Mouse (Mus musculus) lung, postnatal 0 days (tissue): ENCODE measurements around the gene Cgnl1. TPM values are rescaled to one million over a fixed set of nuclear protein-coding genes. Genes with fewer than 3 reads are reported as not detected.
A peak's percentile ranks its signal among the peaks of the same experiment; 100 is the strongest.

Experiments used
- ATAC-seq: fragments of 200-750 bp; cut with Nextera tagmentation; 2 replicates; pipeline ENCODE4 v1.8.0; 2017; ENCODE audit warnings: moderate library complexity
- DNase-seq: peaks from one replicate; pipeline ENCODE4 v3.0.0-alpha.2; 2016; ENCODE audit warnings: low spot score
- H3K27ac ChIP-seq: fragments of 300-500 bp; sonication (generic); 2 replicates; pipeline ENCODE4 v1.5.1; 2014; ENCODE audit warnings: antibody characterized with exemption, mild to moderate bottlenecking, low read length, mixed read lengths
- H3K27me3 ChIP-seq: fragments of 300-500 bp; sonication (generic); replicated peaks from 2 replicates; pipeline ENCODE4 v1.6.1; 2014; ENCODE audit warnings: low read length, mixed read lengths; ENCODE audit not compliant: insufficient read depth
- H3K36me3 ChIP-seq: fragments of 300-500 bp; sonication (generic); 2 replicates; pipeline ENCODE4 v1.6.1; 2014; ENCODE audit warnings: low read length, mixed read lengths; ENCODE audit not compliant: insufficient read depth
- H3K4me1 ChIP-seq: fragments of 300-500 bp; sonication (generic); 2 replicates; pipeline ENCODE4 v1.6.1; 2014; ENCODE audit warnings: antibody characterized with exemption, low read depth, low read length, mixed read lengths; ENCODE audit not compliant: insufficient read depth
- H3K4me2 ChIP-seq: fragments of 300-500 bp; sonication (generic); replicated peaks from 2 replicates; pipeline ENCODE4 v1.6.1; 2014; ENCODE audit warnings: low read depth, mild to moderate bottlenecking, low read length, moderate library complexity, mixed read lengths
- H3K4me3 ChIP-seq: fragments of 300-500 bp; sonication (generic); 2 replicates; pipeline ENCODE4 v1.5.1; 2014; ENCODE audit warnings: low read depth, low read length
- H3K9ac ChIP-seq: fragments of 300-500 bp; sonication (generic); replicated peaks from 2 replicates; pipeline ENCODE4 v1.6.1; 2014; ENCODE audit warnings: low read depth, mild to moderate bottlenecking
- H3K9me3 ChIP-seq: fragments of 300-500 bp; sonication (generic); 2 replicates; pipeline ENCODE4 v1.6.1; 2016; ENCODE audit warnings: low read length, mixed read lengths
- CTCF ChIP-seq: IDR thresholded peaks from 2 replicates; pipeline ENCODE4 v1.5.1; 2016; ENCODE audit warnings: antibody characterized with exemption, mild to moderate bottlenecking
- EP300 ChIP-seq: IDR thresholded peaks from 2 replicates; pipeline ENCODE4 v1.6.1; 2016; ENCODE audit warnings: antibody characterized with exemption, mild to moderate bottlenecking, control low read depth
- WGBS: fragments of 180-500 bp; shearing (Covaris S2); extraction: QIAGEN DNeasy Blood & Tissue Kit; methylation state at CpG from one replicate; pipeline ENCODE4 v1.1.7; 2014; 5-methylcytosine and 5-hydroxymethylcytosine counted together
- polyA plus RNA-seq: library from polyadenylated mRNA; unstranded; fragments of >200 nt; fragmentation: Nextera tagmentation; extraction: Ambion mirVana; gene quantifications from 2 replicates; pipeline ENCODE4 v1.2.1, GENCODE M21; 2015

Gene Cgnl1
- polyA plus RNA-seq, 1 experiment from 2014 or later, result 26.1 TPM

- Histone ChIP-seq H3K36me3 (no peaks in the 10 kb centered on the region), H3K9me3 (no peaks in the 10 kb centered on the region), H3K4me2 (no peak overlapping the region), H3K27ac (no peak overlapping the region), H3K9ac (no peak overlapping the region), H3K4me1 (peaks cover 9% of the 10 kb centered on the region), H3K4me3 (no peak overlapping the region), H3K27me3 (no peaks in the 10 kb centered on the region)
- no peak for ATAC-seq
- peak; percentile 58 for DNase-seq
- 70% methylated on average over 5 of the region's 5 CpGs for WGBS
- TF ChIP-seq EP300 (no peak), CTCF (peak; percentile 78)
These were observed 936 bp upstream of the Cgnl1 start for GRCm38 (mm10) chr9:71772338-71772737.

GRCm38 (mm10) chr9:71770484-71770883, 918 bp downstream of the Cgnl1 start:
- Histone ChIP-seq H3K27me3 (no peaks in the 10 kb centered on the region), H3K9me3 (no peaks in the 10 kb centered on the region), H3K4me1 (peaks cover 9% of the 10 kb centered on the region), H3K4me2 (peak overlapping the region; percentile 79), H3K36me3 (no peaks in the 10 kb centered on the region), H3K9ac (peak overlapping the region; percentile 66), H3K27ac (peak overlapping the region; percentile 89), H3K4me3 (peak overlapping the region; percentile 69)
- TF ChIP-seq CTCF, result peak; percentile 46; the same call in 1 of the 2 replicates
- TF ChIP-seq EP300, result no peak
- 1% methylated on average over 10 of the region's 10 CpGs for WGBS
- ATAC-seq (0 out of 2 replicates have a peak, but pooled peaks have one; percentile 22), DNase-seq (no peak)

GRCm38 (mm10) chr9:71769701-71770100, 1.7 kb downstream of the Cgnl1 start:
- 0 out of 2 replicates have a peak, but pooled peaks have one; percentile 8 for TF ChIP-seq CTCF
- no peak for TF ChIP-seq EP300
- peak overlapping the region; percentile 79 for H3K4me2 ChIP-seq
- H3K4me1 ChIP-seq, result peaks cover 9% of the 10 kb centered on the region
- H3K9ac ChIP-seq, result no peak overlapping the region
- WGBS, result 19% methylated on average over 9 of the region's 9 CpGs
- ATAC-seq (no peak), DNase-seq (no peak)
- peak overlapping the region; percentile 69; the same call in 1 of the 2 replicates for H3K4me3 ChIP-seq
- no peaks in the 10 kb centered on the region for H3K36me3 ChIP-seq
- H3K27ac ChIP-seq, result no peak overlapping the region
- H3K27me3 ChIP-seq, result no peaks in the 10 kb centered on the region
- no peaks in the 10 kb centered on the region for H3K9me3 ChIP-seq

- H3K4me2 ChIP-seq, result no peak overlapping the region
- no peaks in the 10 kb centered on the region for H3K36me3 ChIP-seq
- TF ChIP-seq EP300 (no peak), CTCF (no peak)
- no peaks in the 10 kb centered on the region for H3K9me3 ChIP-seq
- H3K27ac ChIP-seq, result no peak overlapping the region
- DNase-seq, result no peak
- H3K4me3 ChIP-seq, result no peak overlapping the region
- no peak for ATAC-seq
- no peak overlapping the region for H3K9ac ChIP-seq
- H3K27me3 ChIP-seq, result no peaks in the 10 kb centered on the region
- peaks cover 9% of the 10 kb centered on the region for H3K4me1 ChIP-seq
- whole genome bisulfite sequencing, result 88% methylated on average over 1 of the region's 1 CpGs
These were observed 3.3 kb downstream of the Cgnl1 start for GRCm38 (mm10) chr9:71768119-71768518.

GRCm38 (mm10) chr9:71766902-71767301, 4.5 kb downstream of the Cgnl1 start:
- no peak overlapping the region for H3K4me2 ChIP-seq
- H3K36me3 ChIP-seq, result no peaks in the 10 kb centered on the region
- TF ChIP-seq CTCF (no peak), EP300 (no peak)
- no peak for ATAC-seq
- peaks cover 9% of the 10 kb centered on the region for H3K4me1 ChIP-seq
- no peak for DNase-seq
- WGBS, result 64% methylated on average over 2 of the region's 2 CpGs
- H3K27me3 ChIP-seq, result no peaks in the 10 kb centered on the region
- H3K4me3 ChIP-seq, result no peak overlapping the region
- H3K27ac ChIP-seq, result no peak overlapping the region
- H3K9me3 ChIP-seq, result 0 out of 2 replicates have a peak, but pooled peaks cover 1% of the 10 kb centered on the region
- H3K9ac ChIP-seq, result no peak overlapping the region

GRCm38 (mm10) chr9:71766306-71766705, 5.1 kb downstream of the Cgnl1 start:
- Histone ChIP-seq H3K9ac (no peak overlapping the region), H3K4me3 (no peak overlapping the region), H3K4me2 (no peak overlapping the region), H3K9me3 (0 out of 2 replicates have a peak, but pooled peaks cover 4% of the 10 kb centered on the region), H3K36me3 (no peaks in the 10 kb centered on the region), H3K27ac (no peak overlapping the region), H3K27me3 (no peaks in the 10 kb centered on the region), H3K4me1 (peaks cover 9% of the 10 kb centered on the region)
- DNase-seq (no peak), ATAC-seq (no peak)
- 71% methylated on average over 8 of the region's 8 CpGs for WGBS
- no peak for TF ChIP-seq EP300
- no peak for TF ChIP-seq CTCF

- 0 out of 2 replicates have a peak, but pooled peaks cover 4% of the 10 kb centered on the region for H3K9me3 ChIP-seq
- H3K27me3 ChIP-seq, result no peaks in the 10 kb centered on the region
- WGBS, result 59% methylated on average over 11 of the region's 11 CpGs
- H3K9ac ChIP-seq, result no peak overlapping the region
- DNase-seq (no peak), ATAC-seq (no peak)
- no peak overlapping the region for H3K4me3 ChIP-seq
- no peak overlapping the region for H3K4me2 ChIP-seq
- H3K4me1 ChIP-seq, result peaks cover 15% of the 10 kb centered on the region
- H3K36me3 ChIP-seq, result no peaks in the 10 kb centered on the region
- TF ChIP-seq CTCF (no peak), EP300 (no peak)
- H3K27ac ChIP-seq, result no peak overlapping the region
These were observed 6.9 kb downstream of the Cgnl1 start for GRCm38 (mm10) chr9:71764551-71764950.
